Mouse (Mus musculus) liver, embryonic 14.5 days (tissue): ENCODE data around the gene Map2k1. TPM values are rescaled to one million over a fixed set of nuclear protein-coding genes. Genes with fewer than 3 reads are reported as not detected.
"Not testable (repeated sequence)": the region's sequence is repeated elsewhere in the genome, so short reads cannot be mapped to it uniquely, and the experiment has no call there.

Experiments
- ATAC-seq: fragments of 200-750 bp; cut with Nextera tagmentation; 2 replicates; pipeline ENCODE4 v1.8.0; 2017; ENCODE audit warnings: moderate number of reproducible peaks, mild to moderate bottlenecking, moderate library complexity; ENCODE audit not compliant: insufficient read depth
- DNase-seq, 3 experiments: peaks; one replicate each; pipeline ENCODE4 v3.0.0-alpha.2; 2012 to 2013; ENCODE audit warnings: low read depth in 3 of 3, low spot score in 3 of 3
- H3K27ac ChIP-seq: fragments of 300-500 bp; sonication (generic); 2 replicates; pipeline ENCODE4 v1.5.1; 2014; ENCODE audit warnings: moderate library complexity, mild to moderate bottlenecking, control low read depth, inconsistent platforms
- H3K27me3 ChIP-seq: fragments of 300-500 bp; sonication (generic); 2 replicates; pipeline ENCODE4 v1.6.1; 2014; ENCODE audit warnings: mild to moderate bottlenecking, low read length, moderate library complexity; ENCODE audit not compliant: control insufficient read depth, insufficient read depth
- H3K36me3 ChIP-seq: fragments of 300-500 bp; sonication (generic); replicated peaks from 2 replicates; pipeline ENCODE4 v1.6.1; 2014; ENCODE audit warnings: low read depth; ENCODE audit not compliant: control insufficient read depth, insufficient read depth
- H3K4me1 ChIP-seq, 2 experiments: fragments of 200-500 bp in 1 of 2; fragments of 300-500 bp in 1 of 2; sonication (generic) in 1 of 2; replicated peaks; 2 replicates each; pipeline ENCODE4 v1.6.1; 2012 to 2014; ENCODE audit warnings: antibody characterized with exemption in 1 of 2, inconsistent platforms in 1 of 2, low read length in 1 of 2; ENCODE audit not compliant: control insufficient read depth in 2 of 2, insufficient read depth in 2 of 2
- H3K4me2 ChIP-seq: fragments of 300-500 bp; sonication (generic); 2 replicates; pipeline ENCODE4 v1.6.1; 2014; ENCODE audit warnings: low read depth, mild to moderate bottlenecking, control low read depth, moderate library complexity
- H3K4me3 ChIP-seq, 2 experiments: fragments of 200-500 bp in 1 of 2; fragments of 300-500 bp in 1 of 2; sonication (generic) in 1 of 2; 2 replicates each; pipeline ENCODE4 v1.5.1; 2012 to 2014; ENCODE audit warnings: low read depth in 2 of 2, low read length in 2 of 2, mild to moderate bottlenecking in 2 of 2, control low read depth in 1 of 2, inconsistent platforms in 1 of 2, moderate library complexity in 1 of 2; ENCODE audit not compliant: insufficient read depth in 1 of 2
- H3K9ac ChIP-seq: fragments of 300-500 bp; sonication (generic); replicated peaks from 2 replicates; pipeline ENCODE4 v1.6.1; 2014; ENCODE audit warnings: mild to moderate bottlenecking, control low read depth, moderate library complexity
- H3K9me3 ChIP-seq: fragments of 300-500 bp; sonication (generic); 2 replicates; pipeline ENCODE4 v1.6.1; 2016; ENCODE audit warnings: low read length, mixed read lengths; ENCODE audit not compliant: control insufficient read depth
- CTCF ChIP-seq: IDR thresholded peaks from 2 replicates; pipeline ENCODE4 v1.5.1; 2016; ENCODE audit warnings: antibody characterized with exemption, low read depth, control low read depth
- EP300 ChIP-seq: IDR thresholded peaks from 2 replicates; pipeline ENCODE4 v1.6.1; 2016; ENCODE audit warnings: antibody characterized with exemption, low read depth
- WGBS: fragments of 180-500 bp; shearing (Covaris S2); extraction: QIAGEN DNeasy Blood & Tissue Kit; methylation state at CpG from one replicate; pipeline ENCODE4 v1.1.7; 2014; ENCODE audit not compliant: insufficient replicate concordance; 5-methylcytosine and 5-hydroxymethylcytosine counted together
- polyA plus RNA-seq, 2 experiments: library from polyadenylated mRNA; depleted of rRNA in 1 of 2; stranded (reverse) in 1 of 2; unstranded in 1 of 2; fragments of >200 nt; fragmentation: Nextera tagmentation in 1 of 2; extraction: Ambion mirVana in 1 of 2; gene quantifications; 2 replicates each; pipeline versions ENCODE4 v1.2.1 to v1.2.3; 2012 to 2014

Map2k1 gene
- 11.7 and 13.5 TPM in 2 replicates for polyA plus RNA-seq (2012; rRNA removed)
- 24.9 and 25.7 TPM in 2 replicates for polyA plus RNA-seq (2014; fragmentation: Nextera tagmentation; extraction: Ambion mirVana)

- H3K4me1 ChIP-seq = peaks cover 9 to 12% of the 10 kb centered on the region in 2 experiments
- H3K9me3 ChIP-seq = no peaks in the 10 kb centered on the region
- H3K27me3 ChIP-seq = no peaks in the 10 kb centered on the region
- H3K4me3 ChIP-seq = peak within 1 kb of the TSS; percentile 82 to 94
- no peak for TF ChIP-seq EP300
- TF ChIP-seq CTCF = peak; percentile 95
- 0% methylated on average over 86 of the region's 89 CpGs for whole genome bisulfite sequencing
- peak within 1 kb of the TSS; percentile 76 for H3K27ac ChIP-seq
- ATAC-seq (peak; percentile 93), DNase-seq (peak; percentile 98 to 99 (median 98))
- H3K4me2 ChIP-seq = peak within 1 kb of the TSS; percentile 98
- H3K36me3 ChIP-seq = no peaks in the 10 kb centered on the region
- H3K9ac ChIP-seq = peak within 1 kb of the TSS; percentile 86
These were observed at the start of gene Map2k1 for GRCm38 (mm10) chr9:64253021-64253904. Gene Map2k1 (minus strand): TSS chr9:64253631.

- H3K27ac ChIP-seq, ATAC-seq, H3K4me3 ChIP-seq, H3K4me2 ChIP-seq, H3K9ac ChIP-seq, DNase-seq, H3K9me3 ChIP-seq, H3K27me3 ChIP-seq, H3K4me1 ChIP-seq: not testable (repeated sequence)
- peaks cover 84% of the 10 kb centered on the region for H3K36me3 ChIP-seq
- WGBS = 84% methylated on average over 4 of the region's 4 CpGs
These were observed 49.7 kb upstream of the Map2k1 start for GRCm38 (mm10) chr9:64303086-64303485.

GRCm38 (mm10) chr9:64282404-64282987 lies 29.1 kb upstream of the Map2k1 start:
- no peak for DNase-seq
- TF ChIP-seq CTCF = no peak
- no peak for TF ChIP-seq EP300

GRCm38 (mm10) chr9:64281781-64282178 lies 28.3 kb upstream of the Map2k1 start:
- peak in 1 of 3 experiments; percentile 36 for DNase-seq
- Histone ChIP-seq H3K4me3 (peak overlapping the region; percentile 94), H3K27ac (peak overlapping the region; percentile 73), H3K27me3 (no peaks in the 10 kb centered on the region), H3K36me3 (peaks cover 4% of the 10 kb centered on the region), H3K4me1 (peaks cover 6 to 8% of the 10 kb centered on the region in 2 experiments; a peak in 3 of 4 replicates), H3K9ac (peak overlapping the region; percentile 99), H3K9me3 (no peaks in the 10 kb centered on the region), H3K4me2 (peak overlapping the region; percentile 76)
- TF ChIP-seq EP300 = no peak; the same call in 1 of the 2 replicates
- no peak for TF ChIP-seq CTCF
- WGBS = under 1% methylated on average over 24 of the region's 24 CpGs
- ATAC-seq = peak; percentile 84

More at GRCm38 (mm10) chr9:64282404-64282987, 29.1 kb upstream of the Map2k1 start:
- Histone ChIP-seq H3K9ac (peak overlapping the region; percentile 99), H3K4me1 (peaks cover 6 to 8% of the 10 kb centered on the region in 2 experiments; a peak in 3 of 4 replicates), H3K27me3 (no peaks in the 10 kb centered on the region), H3K4me2 (peak overlapping the region; percentile 76), H3K9me3 (no peaks in the 10 kb centered on the region), H3K36me3 (peaks cover 4% of the 10 kb centered on the region), H3K27ac (peak overlapping the region; percentile 73), H3K4me3 (peak overlapping the region; percentile 94)
- WGBS = 8% methylated on average over 5 of the region's 5 CpGs
- peak; percentile 12; the same call in 1 of the 2 replicates for ATAC-seq
